Mouse (Mus musculus) CH12.LX (cell line): ENCODE data around the gene Ephb6. TPM values are rescaled to one million over a fixed set of nuclear protein-coding genes. Genes with fewer than 3 reads are reported as not detected.

Source experiments
- DNase-seq: peaks from one replicate; pipeline ENCODE4 v3.0.0-alpha.2; 2013; ENCODE audit errors: extremely low read depth
- H3K27ac ChIP-seq: 2 replicates; pipeline ENCODE4 v1.5.1; 2012; ENCODE audit warnings: low read depth, mild to moderate bottlenecking, control low read depth, moderate library complexity; ENCODE audit not compliant: insufficient read depth
- H3K27me3 ChIP-seq: replicated peaks from 2 replicates; pipeline ENCODE3; 2012; ENCODE audit warnings: inconsistent platforms
- H3K36me3 ChIP-seq, 2 experiments: replicated peaks in 1 of 2; 2 replicates each; pipeline versions ENCODE3 to v1.6.1; 2012; ENCODE audit warnings: inconsistent platforms in 1 of 2, low read length in 1 of 2, mild to moderate bottlenecking in 1 of 2, mixed read lengths in 1 of 2, moderate library complexity in 1 of 2; ENCODE audit not compliant: control insufficient read depth in 1 of 2, insufficient read depth in 1 of 2
- H3K4me1 ChIP-seq, 2 experiments: 2 replicates each; pipeline ENCODE4 v1.6.1; 2012; ENCODE audit warnings: inconsistent platforms in 1 of 2, moderate library complexity in 1 of 2; ENCODE audit not compliant: insufficient read depth in 2 of 2, control insufficient read depth in 1 of 2
- H3K4me2 ChIP-seq: 2 replicates; pipeline ENCODE4 v1.6.1; 2012; ENCODE audit warnings: low read depth, mild to moderate bottlenecking, control low read depth; ENCODE audit not compliant: poor library complexity, insufficient read depth, severe bottlenecking
- H3K4me3 ChIP-seq, 3 experiments: fragments of 150-350 bp in 1 of 3; sonication (generic) in 1 of 3; replicated peaks in 1 of 3; 2 replicates each; pipeline versions ENCODE3 to v1.5.1; 2011 to 2012; ENCODE audit warnings: low read depth in 2 of 3, low read length in 2 of 3, mild to moderate bottlenecking in 2 of 3, moderate library complexity in 2 of 3, control low read depth in 1 of 3, improper control_type of control experiment in 1 of 3, inconsistent platforms in 1 of 3, mixed read lengths in 1 of 3; ENCODE audit not compliant: poor library complexity in 1 of 3
- H3K79me2 ChIP-seq: replicated peaks from 2 replicates; pipeline ENCODE4 v1.6.1; 2012; ENCODE audit warnings: mild to moderate bottlenecking, moderate library complexity; ENCODE audit not compliant: control insufficient read depth, poor library complexity, insufficient read depth, severe bottlenecking; ENCODE audit errors: extremely low read depth
- H3K9ac ChIP-seq: 2 replicates; pipeline ENCODE4 v1.6.1; 2012; ENCODE audit warnings: low read depth, mild to moderate bottlenecking, control low read depth, moderate library complexity; ENCODE audit not compliant: insufficient read depth
- H3K9me3 ChIP-seq: replicated peaks from 2 replicates; pipeline ENCODE3; 2012; ENCODE audit warnings: low read length, inconsistent platforms, mixed read lengths
- CTCF ChIP-seq, 2 experiments: IDR thresholded peaks in 1 of 2; conservative IDR thresholded peaks in 1 of 2; 2 replicates each; pipeline ENCODE4 v1.5.1; 2011 to 2012; ENCODE audit warnings: low read depth in 2 of 2, low read length in 2 of 2, improper control_type of control experiment in 1 of 2, inconsistent platforms in 1 of 2, mild to moderate bottlenecking in 1 of 2, moderate library complexity in 1 of 2
- E2F4 ChIP-seq: IDR thresholded peaks from 2 replicates; pipeline ENCODE4 v1.6.1; 2011; ENCODE audit warnings: low read depth, low read length, improper control_type of control experiment; ENCODE audit not compliant: insufficient replicate concordance
- GABPA ChIP-seq: IDR thresholded peaks from 2 replicates; pipeline ENCODE4 v1.6.1; 2012; ENCODE audit warnings: low read depth, low read length, improper control_type of control experiment, inconsistent platforms; ENCODE audit not compliant: insufficient replicate concordance
- MAX ChIP-seq: IDR thresholded peaks from 2 replicates; pipeline ENCODE4 v1.6.1; 2011; ENCODE audit warnings: low read length, improper control_type of control experiment
- MXI1 ChIP-seq: IDR thresholded peaks from 2 replicates; pipeline ENCODE4 v1.6.1; 2011; ENCODE audit warnings: mild to moderate bottlenecking, low read depth, low read length, improper control_type of control experiment
- RAD21 ChIP-seq: IDR thresholded peaks from 2 replicates; pipeline ENCODE4 v1.6.1; 2011; ENCODE audit warnings: low read depth, mild to moderate bottlenecking, low read length, improper control_type of control experiment, moderate library complexity
- SIN3A ChIP-seq: IDR thresholded peaks from 2 replicates; pipeline ENCODE4 v1.6.1; 2012; ENCODE audit warnings: low read length, improper control_type of control experiment, inconsistent platforms
- SMC3 ChIP-seq: IDR thresholded peaks from 2 replicates; pipeline ENCODE4 v1.6.1; 2011; ENCODE audit warnings: low read depth, low read length, improper control_type of control experiment
- dilution Hi-C: fragments of 300-500 bp; cut with MboI; formaldehyde crosslinking; loops from 2 replicates; pipeline ENCODE4 v1.14.3; 2020; ENCODE audit warnings: low sequenced_read_pairs; ENCODE audit not compliant: extremely low pct_unique_long_range_greater_than_20kb, extremely low pct_ligation_motif_present
- in situ Hi-C: fragments of 300-500 bp; cut with MboI; formaldehyde crosslinking; loops from 3 replicates; pipeline ENCODE4 v1.14.3; 2019; ENCODE audit warnings: low sequenced_read_pairs, low pct_ligation_motif_present, low pct_unique_long_range_greater_than_20kb, mixed read lengths
- polyA plus RNA-seq: library from polyadenylated mRNA; unstranded; fragments of >175 nt; gene quantifications from 2 replicates; pipeline ENCODE4 v1.2.1, GENCODE M21; 2012; ENCODE audit warnings: low read depth; ENCODE audit not compliant: insufficient read length
- total RNA-seq, 2 experiments: library from RNA; depleted of rRNA; stranded (reverse); fragments of 300-350 nt in 1 of 2; fragments of >200 nt in 1 of 2; gene quantifications; 2 replicates each; pipeline ENCODE4 v1.2.3; 2012 to 2014

Ephb6 gene
- total and polyA plus RNA-seq, 3 experiments, result not detected

- H3K9me3 ChIP-seq, result no peaks in the 10 kb centered on the region
- in situ Hi-C loops, result no loop called here
- H3K9ac ChIP-seq, result no peak overlapping the region
- H3K36me3 ChIP-seq, result no peaks in the 10 kb centered on the region
- H3K27ac ChIP-seq, result no peak overlapping the region
- H3K4me1 ChIP-seq, result no peaks in the 10 kb centered on the region
- dilution Hi-C loops, result no loop called here
- H3K27me3 ChIP-seq, result no peaks in the 10 kb centered on the region
- no peak overlapping the region for H3K4me2 ChIP-seq
- no peak for DNase-seq
- no peaks in the 10 kb centered on the region for H3K79me2 ChIP-seq
- no peak for TF ChIP-seq SIN3A
- no peak for TF ChIP-seq CTCF (conservative IDR thresholded peaks at IDR 0.05 in 1 of 2, IDR thresholded peaks at IDR 0.05 in 1 of 2; ENCODE audit: low read depth in 2 of 2, low read length in 2 of 2)
- H3K4me3 ChIP-seq, result no peak overlapping the region
These were observed 23.1 kb upstream of the Ephb6 start for GRCm38 (mm10) chr6:41582189-41582588.

GRCm38 (mm10) chr6:41604401-41605050 is 756 bp upstream of the Ephb6 start:
- no peak overlapping the region for H3K4me3 ChIP-seq
- H3K36me3 ChIP-seq, result no peaks in the 10 kb centered on the region
- H3K27ac ChIP-seq, result no peak overlapping the region
- dilution Hi-C loops (no loop called here), in situ Hi-C loops (no loop called here)
- DNase-seq, result no peak
- TF ChIP-seq RAD21, result peak; percentile 25
- peak in 1 of 2 experiments; percentile 20; a peak in 1 of 4 replicates for TF ChIP-seq CTCF (conservative IDR thresholded peaks at IDR 0.05 in 1 of 2, IDR thresholded peaks at IDR 0.05 in 1 of 2; ENCODE audit: low read depth in 2 of 2, low read length in 2 of 2)
- peak; percentile 6; the same call in 1 of the 2 replicates for TF ChIP-seq SMC3
- TF ChIP-seq E2F4, result no peak
- H3K79me2 ChIP-seq, result no peaks in the 10 kb centered on the region
- no peak overlapping the region for H3K9ac ChIP-seq
- no peaks in the 10 kb centered on the region for H3K27me3 ChIP-seq
- H3K4me1 ChIP-seq, result no peaks in the 10 kb centered on the region
- no peak overlapping the region for H3K4me2 ChIP-seq
- no peaks in the 10 kb centered on the region for H3K9me3 ChIP-seq

- Histone ChIP-seq H3K4me1 (no peaks in the 10 kb centered on the region), H3K79me2 (no peaks in the 10 kb centered on the region), H3K9ac (no peak overlapping the region), H3K27me3 (no peaks in the 10 kb centered on the region), H3K4me2 (no peak overlapping the region), H3K9me3 (no peaks in the 10 kb centered on the region), H3K4me3 (no peak overlapping the region), H3K27ac (no peak overlapping the region), H3K36me3 (no peaks in the 10 kb centered on the region)
- no peak for TF ChIP-seq MXI1
- TF ChIP-seq MAX, result no peak
- TF ChIP-seq GABPA, result no peak
- DNase-seq, result no peak
- dilution Hi-C loops (no loop called here), in situ Hi-C loops (no loop called here)
These were observed 467 bp downstream of the Ephb6 start for GRCm38 (mm10) chr6:41605794-41606104.
